Mouse (Mus musculus): Measurements from ENCODE around the gene Ptgir. TPM values are rescaled to one million over a fixed set of nuclear protein-coding genes. Genes with fewer than 3 reads are reported as not detected.

Ptgir gene
- polyA plus RNA-seq (2015; fragmentation: Nextera tagmentation; extraction: Ambion mirVana) = 0.42 and 0.43 TPM in 2 replicates

DNA sequence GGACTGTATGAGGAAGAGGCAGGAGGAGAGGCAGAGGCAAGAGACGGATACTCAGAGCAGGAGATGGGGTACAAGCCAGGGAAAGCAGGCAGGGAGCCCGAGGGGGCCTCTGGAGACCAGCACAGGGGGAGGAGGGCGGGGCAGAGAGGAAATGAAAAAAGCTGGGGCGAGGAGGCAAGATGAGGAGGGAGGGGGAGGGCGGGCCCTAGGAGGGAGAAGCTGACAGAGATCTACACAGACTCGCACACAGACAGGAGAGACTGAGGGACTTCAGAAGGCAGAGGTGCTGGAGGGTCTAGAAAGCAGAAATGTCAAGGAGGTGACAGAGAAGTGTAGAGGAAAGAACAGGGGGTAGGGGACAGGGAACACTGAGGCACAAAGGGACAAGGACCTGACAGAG is at the start of gene Ptgir:
Gene Ptgir (plus strand): TSS at position 210 of the 400 bp plus-strand sequence.
- Histone ChIP-seq H3K27ac (no peak within 1 kb of the TSS), H3K9ac (no peak within 1 kb of the TSS; the same call in 1 of the 2 replicates), H3K4me1 (peaks cover 4% of the 10 kb centered on the region; the same call in 1 of the 2 replicates), H3K4me2 (no peak within 1 kb of the TSS), H3K4me3 (no peak within 1 kb of the TSS), H3K27me3 (replicated peaks) (no peaks in the 10 kb centered on the region), H3K9me3 (no peaks in the 10 kb centered on the region), H3K36me3 (replicated peaks) (no peaks in the 10 kb centered on the region)
- ATAC-seq (replicated peaks) = no peak
- 13% methylated on average over 6 of the region's 6 CpGs for WGBS

DNA sequence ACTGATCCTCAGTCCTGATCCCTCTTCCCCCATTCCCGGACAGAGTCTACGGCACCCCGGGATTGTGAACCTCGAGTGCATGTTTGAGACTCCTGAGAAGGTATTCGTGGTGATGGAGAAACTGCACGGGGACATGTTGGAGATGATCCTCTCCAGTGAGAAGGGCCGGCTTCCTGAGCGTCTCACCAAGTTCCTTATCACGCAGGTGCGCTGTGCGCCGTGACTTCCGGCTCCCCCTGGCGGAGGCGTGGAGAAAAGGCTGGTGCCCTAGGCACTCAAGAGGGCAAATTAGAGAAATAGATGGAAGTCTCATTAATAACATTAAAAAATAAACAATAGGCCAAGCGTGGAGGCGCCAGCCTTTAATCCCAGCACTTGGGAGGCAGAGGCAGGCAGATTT is 48.0 kb upstream of the Ptgir start:
- 0 out of 2 replicates have a peak, but pooled peaks have one; percentile 21 for ATAC-seq (replicated peaks)
- Histone ChIP-seq H3K27me3 (replicated peaks) (no peaks in the 10 kb centered on the region), H3K4me1 (no peaks in the 10 kb centered on the region), H3K4me2 (no peak overlapping the region), H3K9ac (no peak overlapping the region), H3K36me3 (replicated peaks) (peaks cover 18% of the 10 kb centered on the region), H3K4me3 (no peak overlapping the region), H3K27ac (no peak overlapping the region), H3K9me3 (no peaks in the 10 kb centered on the region)
- 21% methylated on average over 17 of the region's 17 CpGs for WGBS

DNA sequence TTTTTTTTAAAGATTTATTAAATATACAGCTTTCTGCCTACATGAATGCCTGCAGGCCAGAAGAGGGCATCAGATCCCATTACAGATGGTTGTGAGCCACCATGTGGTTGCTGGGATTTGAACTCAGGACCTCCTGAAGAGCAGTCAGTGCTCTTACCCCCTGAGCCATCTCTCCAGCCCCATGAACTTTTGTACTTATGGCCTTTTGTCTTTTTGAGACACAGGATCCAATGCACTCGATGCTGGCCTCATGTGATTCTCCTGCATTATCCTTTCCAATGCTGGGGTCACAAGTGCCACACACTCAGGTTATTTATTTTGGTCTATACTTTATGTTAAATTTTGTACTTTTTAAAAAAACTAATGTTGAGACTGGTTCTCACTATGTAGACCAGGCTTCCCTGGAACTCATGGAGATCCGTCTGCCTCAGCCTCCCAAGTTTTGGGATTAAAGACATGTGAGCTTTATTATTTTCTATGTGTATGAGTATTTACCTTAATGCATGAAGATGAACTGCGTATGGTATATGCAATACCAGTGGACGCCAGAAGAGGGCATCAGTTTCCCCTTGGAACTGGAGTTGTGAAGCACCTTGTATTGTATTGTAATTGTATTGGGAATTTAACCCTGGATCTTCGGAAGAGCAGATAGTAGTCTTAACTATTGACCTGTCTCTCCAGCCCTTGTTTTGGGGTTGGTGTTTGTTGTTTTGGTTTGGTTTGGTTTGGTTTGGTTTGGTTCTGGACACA is 46.2 kb upstream of the Ptgir start:
- peaks cover 13% of the 10 kb centered on the region for H3K36me3 ChIP-seq (replicated peaks)
- H3K27ac ChIP-seq = no peak overlapping the region
- WGBS = 28% methylated on average over 5 of the region's 5 CpGs
- H3K9ac ChIP-seq = no peak overlapping the region
- no peaks in the 10 kb centered on the region for H3K9me3 ChIP-seq
- H3K4me2 ChIP-seq = no peak overlapping the region
- ATAC-seq (replicated peaks) = no peak
- H3K27me3 ChIP-seq (replicated peaks) = no peaks in the 10 kb centered on the region
- H3K4me1 ChIP-seq = no peaks in the 10 kb centered on the region
- H3K4me3 ChIP-seq = no peak overlapping the region

DNA sequence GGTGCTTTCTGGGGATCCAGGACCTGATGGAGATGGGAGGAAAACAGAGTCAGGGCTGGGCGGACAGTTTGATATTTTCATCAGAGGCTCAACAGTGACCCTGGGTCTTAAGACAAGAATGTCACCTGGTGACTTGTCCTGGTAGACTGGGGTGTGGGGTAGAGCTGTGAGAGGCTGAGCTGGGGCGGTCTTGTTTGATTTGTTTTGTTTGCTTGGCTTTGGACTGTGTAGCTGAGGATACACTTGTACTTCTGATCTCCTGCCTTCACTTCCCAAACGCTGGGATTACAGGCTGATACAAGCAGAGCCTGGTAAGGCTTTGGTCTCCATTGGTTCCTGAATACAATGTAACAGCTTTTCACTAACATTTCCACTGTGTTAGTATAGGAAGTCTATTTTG is 38.8 kb upstream of the Ptgir start:
- Histone ChIP-seq H3K27me3 (replicated peaks) (no peaks in the 10 kb centered on the region), H3K4me3 (no peak overlapping the region), H3K4me2 (no peak overlapping the region), H3K9ac (no peak overlapping the region), H3K4me1 (peaks cover 11% of the 10 kb centered on the region), H3K9me3 (no peaks in the 10 kb centered on the region), H3K36me3 (replicated peaks) (no peaks in the 10 kb centered on the region), H3K27ac (no peak overlapping the region)
- WGBS = 92% methylated on average over 3 of the region's 3 CpGs
- no peak for ATAC-seq (replicated peaks)

DNA sequence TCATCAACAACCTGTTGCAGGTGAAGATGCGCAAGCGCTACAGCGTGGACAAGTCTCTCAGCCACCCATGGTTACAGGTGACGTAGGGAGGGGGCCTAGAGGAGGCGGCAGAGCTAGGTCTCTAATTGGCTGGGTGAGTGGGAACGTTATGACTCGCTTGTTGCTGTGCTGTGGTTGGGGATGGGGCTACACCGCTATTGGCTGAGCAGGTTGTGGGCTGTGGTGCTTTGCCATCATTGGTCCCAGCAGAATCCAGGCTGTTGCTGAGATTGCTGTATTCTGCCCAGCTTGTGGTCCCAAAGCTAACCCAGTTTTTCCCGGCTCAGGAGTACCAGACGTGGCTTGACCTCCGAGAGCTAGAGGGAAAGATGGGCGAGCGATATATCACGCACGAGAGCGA is 36.8 kb upstream of the Ptgir start:
- no peaks in the 10 kb centered on the region for H3K36me3 ChIP-seq (replicated peaks)
- no peaks in the 10 kb centered on the region for H3K27me3 ChIP-seq (replicated peaks)
- peak overlapping the region; percentile 36 for H3K4me3 ChIP-seq
- 16% methylated on average over 16 of the region's 16 CpGs for WGBS
- H3K4me2 ChIP-seq = peak overlapping the region; percentile 55
- H3K9ac ChIP-seq = peak overlapping the region; percentile 46
- H3K9me3 ChIP-seq = no peaks in the 10 kb centered on the region
- peaks cover 16% of the 10 kb centered on the region for H3K4me1 ChIP-seq
- ATAC-seq (replicated peaks) = peak; percentile 98
- peak overlapping the region; percentile 86 for H3K27ac ChIP-seq

DNA sequence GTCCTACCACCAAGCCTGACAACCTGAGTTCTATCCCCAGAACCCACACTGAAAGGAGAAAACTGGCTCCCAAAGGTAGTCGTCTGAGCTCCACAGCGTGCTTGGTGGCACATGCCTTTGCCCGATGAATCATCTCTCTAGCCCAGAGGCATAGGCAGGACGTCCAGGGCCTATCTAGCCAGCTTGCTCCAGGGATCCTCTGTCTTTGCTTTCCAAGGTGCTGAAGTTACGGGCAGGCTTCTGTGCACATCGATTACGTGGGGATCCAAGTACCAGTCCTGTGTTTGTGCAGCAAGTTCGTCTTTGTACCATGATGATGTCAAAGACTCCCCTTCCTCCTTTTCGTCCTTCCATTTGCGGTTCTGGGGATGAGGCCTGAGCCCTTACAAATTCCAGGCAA is 34.7 kb upstream of the Ptgir start:
- no peak for ATAC-seq (replicated peaks)
- H3K9ac ChIP-seq = no peak overlapping the region
- 85% methylated on average over 10 of the region's 10 CpGs for WGBS
- no peaks in the 10 kb centered on the region for H3K27me3 ChIP-seq (replicated peaks)
- H3K36me3 ChIP-seq (replicated peaks) = no peaks in the 10 kb centered on the region
- no peak overlapping the region for H3K4me2 ChIP-seq
- peaks cover 28% of the 10 kb centered on the region for H3K4me1 ChIP-seq
- H3K27ac ChIP-seq = no peak overlapping the region
- no peaks in the 10 kb centered on the region for H3K9me3 ChIP-seq
- H3K4me3 ChIP-seq = no peak overlapping the region

DNA sequence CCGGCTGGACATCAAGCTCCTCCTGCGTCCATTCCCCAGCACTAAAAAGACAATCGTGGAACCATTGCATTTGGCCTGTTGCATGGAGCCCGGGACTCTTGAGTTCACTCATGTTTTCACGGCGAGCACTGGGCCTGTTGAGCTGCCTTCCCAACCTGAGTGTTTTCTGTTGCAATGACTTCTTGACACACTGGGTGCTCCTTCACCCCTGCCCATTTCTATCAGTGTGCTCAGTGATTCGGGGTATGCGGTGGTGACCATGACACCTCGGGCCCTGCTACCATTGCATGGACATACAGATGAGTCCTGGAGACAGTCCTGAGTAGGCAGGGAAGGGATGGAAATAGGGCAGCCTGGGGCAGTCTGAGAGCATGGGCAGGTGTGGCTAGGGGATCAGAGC is 33.8 kb upstream of the Ptgir start:
- H3K36me3 ChIP-seq (replicated peaks) = no peaks in the 10 kb centered on the region
- H3K9me3 ChIP-seq = no peaks in the 10 kb centered on the region
- H3K4me1 ChIP-seq = peaks cover 35% of the 10 kb centered on the region
- H3K4me2 ChIP-seq = no peak overlapping the region
- H3K9ac ChIP-seq = no peak overlapping the region
- WGBS = 92% methylated on average over 9 of the region's 9 CpGs
- no peaks in the 10 kb centered on the region for H3K27me3 ChIP-seq (replicated peaks)
- ATAC-seq (replicated peaks) = no peak
- H3K27ac ChIP-seq = no peak overlapping the region
- H3K4me3 ChIP-seq = no peak overlapping the region

DNA sequence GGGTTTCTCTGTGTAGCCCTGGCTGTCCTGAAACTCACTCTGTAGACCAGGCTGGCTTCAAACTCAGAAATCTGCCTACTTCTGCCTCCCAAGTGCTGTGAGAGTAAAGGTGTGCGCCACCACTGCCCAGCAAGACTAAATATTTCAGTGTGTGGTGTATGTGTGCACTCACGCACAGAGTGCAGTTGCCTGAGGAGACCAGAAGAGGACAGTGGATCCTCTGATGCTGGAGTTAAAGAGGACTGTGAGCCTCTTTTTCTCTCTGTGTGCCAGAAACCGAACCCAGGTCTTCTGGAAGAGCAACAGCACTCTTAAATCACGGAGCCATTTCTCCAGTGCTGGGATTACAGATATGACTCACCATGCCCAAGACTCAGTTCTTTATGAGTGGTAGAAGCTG is 32.9 kb upstream of the Ptgir start:
- Histone ChIP-seq H3K9me3 (no peaks in the 10 kb centered on the region), H3K4me2 (no peak overlapping the region), H3K27ac (no peak overlapping the region), H3K4me3 (no peak overlapping the region), H3K36me3 (replicated peaks) (no peaks in the 10 kb centered on the region), H3K27me3 (replicated peaks) (no peaks in the 10 kb centered on the region), H3K4me1 (peaks cover 35% of the 10 kb centered on the region), H3K9ac (no peak overlapping the region)
- no peak for ATAC-seq (replicated peaks)
- 91% methylated on average over 4 of the region's 4 CpGs for WGBS

DNA sequence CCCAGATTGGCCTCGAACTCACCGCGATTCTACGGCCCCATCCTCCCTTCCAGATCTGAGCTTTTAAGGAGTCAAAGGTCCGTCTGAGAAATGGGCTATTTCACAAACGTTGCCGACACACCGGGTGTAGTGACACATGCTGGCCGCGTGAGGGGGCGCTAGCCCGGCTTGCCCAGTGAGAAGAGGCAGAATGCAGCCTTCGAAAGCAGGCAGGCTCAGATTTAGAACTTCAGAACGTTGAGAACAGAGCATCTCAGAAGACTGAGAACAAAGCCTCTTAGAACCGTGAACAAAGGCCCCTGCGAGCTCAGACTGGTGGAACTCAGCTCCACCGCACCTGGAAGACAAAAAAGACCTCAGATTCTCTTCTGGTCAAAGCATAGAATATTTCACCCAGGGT is 32.1 kb upstream of the Ptgir start:
- H3K36me3 ChIP-seq (replicated peaks) = no peaks in the 10 kb centered on the region
- no peak for ATAC-seq (replicated peaks)
- H3K27me3 ChIP-seq (replicated peaks) = no peaks in the 10 kb centered on the region
- H3K9ac ChIP-seq = no peak overlapping the region
- H3K4me2 ChIP-seq = peak overlapping the region; percentile 39
- peaks cover 34% of the 10 kb centered on the region for H3K4me1 ChIP-seq
- peak overlapping the region; percentile 76 for H3K27ac ChIP-seq
- no peaks in the 10 kb centered on the region for H3K9me3 ChIP-seq
- peak overlapping the region; percentile 35 for H3K4me3 ChIP-seq
- WGBS = 5% methylated on average over 17 of the region's 17 CpGs

DNA sequence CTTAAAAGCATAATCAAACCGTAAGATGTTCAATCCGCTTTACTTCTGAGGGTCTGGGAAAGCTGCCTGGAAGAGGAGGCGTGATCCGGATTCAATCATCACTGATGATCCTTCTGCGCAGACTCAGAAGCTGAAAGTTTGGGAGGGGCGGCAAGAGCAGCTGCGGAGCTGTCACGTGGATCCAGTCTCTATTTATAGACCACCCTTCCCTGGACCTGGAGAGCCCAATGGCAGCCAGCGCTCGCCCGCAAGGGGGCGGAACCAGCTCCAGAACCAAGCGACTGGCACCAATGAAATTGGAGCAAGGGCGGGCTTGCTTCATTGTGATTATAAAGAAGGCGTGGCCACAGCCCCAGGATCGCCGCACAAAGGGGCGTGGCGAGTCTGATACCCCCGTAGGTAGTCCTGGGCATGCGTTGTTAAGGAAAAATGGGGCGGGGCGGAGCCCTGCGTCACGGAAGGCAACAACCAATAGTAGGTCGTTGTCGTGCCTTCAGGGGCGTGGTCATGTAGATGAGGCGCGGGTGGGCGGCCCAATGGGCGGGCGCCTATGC is 31.5 kb upstream of the Ptgir start:
- WGBS = under 1% methylated on average over 33 of the region's 33 CpGs
- peaks cover 31% of the 10 kb centered on the region for H3K4me1 ChIP-seq
- H3K4me3 ChIP-seq = peak overlapping the region; percentile 68
- peak overlapping the region; percentile 83 for H3K27ac ChIP-seq
- ATAC-seq (replicated peaks) = peak; percentile 96
- H3K9me3 ChIP-seq = no peaks in the 10 kb centered on the region
- no peaks in the 10 kb centered on the region for H3K36me3 ChIP-seq (replicated peaks)
- H3K27me3 ChIP-seq (replicated peaks) = no peaks in the 10 kb centered on the region
- H3K4me2 ChIP-seq = peak overlapping the region; percentile 80
- no peak overlapping the region; the same call in 1 of the 2 replicates for H3K9ac ChIP-seq

DNA sequence AGATGAGACGGTGACA is 31.2 kb upstream of the Ptgir start, which contains the start of gene Dact3:
Gene Dact3 (plus strand): TSS at position 8 of the 16 bp plus-strand sequence.
- peak within 1 kb of the TSS; percentile 83 for H3K27ac ChIP-seq
- WGBS = 0% methylated on average over 1 of the region's 1 CpGs
- ATAC-seq (replicated peaks) = no peak

DNA sequence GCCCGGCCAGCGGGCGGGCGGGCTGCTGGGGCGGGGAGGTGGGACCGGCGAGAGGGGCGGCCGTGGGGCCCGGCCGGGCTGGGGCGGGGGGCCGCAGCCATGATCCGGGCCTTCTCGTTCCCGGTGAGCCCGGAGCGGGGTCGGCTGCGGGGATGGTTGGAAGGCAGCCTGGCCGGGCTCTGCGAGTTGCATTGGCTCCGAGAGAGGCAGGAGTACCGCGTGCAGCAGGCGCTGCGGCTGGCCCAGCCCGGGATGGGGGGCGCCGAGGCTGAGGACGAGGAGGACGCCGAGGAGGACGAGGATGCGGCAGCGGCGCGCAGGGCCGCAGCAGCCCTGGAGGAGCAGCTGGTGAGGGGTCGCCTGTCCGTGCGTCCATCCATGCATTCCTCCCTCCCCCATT is 31.0 kb upstream of the Ptgir start:
- Histone ChIP-seq H3K27me3 (replicated peaks) (no peaks in the 10 kb centered on the region), H3K4me1 (peaks cover 30% of the 10 kb centered on the region), H3K4me3 (peak overlapping the region; percentile 68), H3K9me3 (no peaks in the 10 kb centered on the region), H3K4me2 (peak overlapping the region; percentile 80), H3K27ac (peak overlapping the region; percentile 83), H3K9ac (peak overlapping the region; percentile 72), H3K36me3 (replicated peaks) (no peaks in the 10 kb centered on the region)
- peak; percentile 70 for ATAC-seq (replicated peaks)
- WGBS = 0% methylated on average over 27 of the region's 42 CpGs

More for the DNA sequence above, 31.2 kb upstream of the Ptgir start, which contains the start of gene Dact3:
- H3K4me3 ChIP-seq = peak within 1 kb of the TSS; percentile 68
- H3K36me3 ChIP-seq (replicated peaks) = no peaks in the 10 kb centered on the region
- H3K4me1 ChIP-seq = peaks cover 30% of the 10 kb centered on the region
- no peaks in the 10 kb centered on the region for H3K27me3 ChIP-seq (replicated peaks)
- peak within 1 kb of the TSS; percentile 80 for H3K4me2 ChIP-seq
- peak within 1 kb of the TSS; percentile 72 for H3K9ac ChIP-seq
- no peaks in the 10 kb centered on the region for H3K9me3 ChIP-seq

DNA sequence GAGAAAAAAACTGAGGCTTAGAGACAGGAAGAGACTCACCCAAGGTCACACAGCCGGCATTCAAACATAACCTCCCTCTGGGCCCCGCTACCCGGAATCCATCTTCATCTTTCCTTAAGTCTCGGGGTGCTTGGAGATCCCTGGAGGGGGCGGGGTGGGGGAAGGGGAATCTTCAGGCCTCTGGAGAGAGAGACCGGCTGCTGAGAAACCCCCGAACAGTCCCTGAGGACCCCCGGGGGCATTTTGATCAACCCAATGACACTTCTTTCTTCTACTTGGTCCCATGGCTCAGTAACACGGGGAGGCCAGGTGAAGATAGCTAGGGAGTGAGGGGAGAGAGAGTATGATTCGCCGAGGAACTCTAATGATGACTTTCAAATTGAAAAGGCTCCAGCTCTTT is 30.3 kb upstream of the Ptgir start:
- no peak for ATAC-seq (replicated peaks)
- 9% methylated on average over 11 of the region's 11 CpGs for WGBS
- H3K4me3 ChIP-seq = peak overlapping the region; percentile 68
- peak overlapping the region; percentile 80 for H3K4me2 ChIP-seq
- H3K36me3 ChIP-seq (replicated peaks) = no peaks in the 10 kb centered on the region
- peaks cover 31% of the 10 kb centered on the region for H3K4me1 ChIP-seq
- H3K9ac ChIP-seq = peak overlapping the region; percentile 72
- H3K9me3 ChIP-seq = no peaks in the 10 kb centered on the region
- H3K27me3 ChIP-seq (replicated peaks) = no peaks in the 10 kb centered on the region
- peak overlapping the region; percentile 83; the same call in 1 of the 2 replicates for H3K27ac ChIP-seq
